Mouse (Mus musculus): ENCODE results near the gene Mmp25. TPM values are rescaled to one million over a fixed set of nuclear protein-coding genes. Genes with fewer than 3 reads are reported as not detected.

Gene Mmp25
- 0.04 TPM in 1 of 2 replicates, not detected in the other for total RNA-seq (2012; rRNA removed)
- total RNA-seq (2014; rRNA removed), result 0.04 TPM in 1 of 2 replicates, not detected in the other
- not detected in 2 replicates for polyA plus RNA-seq (2012; ENCODE audit: insufficient read length, low read depth)

DNA sequence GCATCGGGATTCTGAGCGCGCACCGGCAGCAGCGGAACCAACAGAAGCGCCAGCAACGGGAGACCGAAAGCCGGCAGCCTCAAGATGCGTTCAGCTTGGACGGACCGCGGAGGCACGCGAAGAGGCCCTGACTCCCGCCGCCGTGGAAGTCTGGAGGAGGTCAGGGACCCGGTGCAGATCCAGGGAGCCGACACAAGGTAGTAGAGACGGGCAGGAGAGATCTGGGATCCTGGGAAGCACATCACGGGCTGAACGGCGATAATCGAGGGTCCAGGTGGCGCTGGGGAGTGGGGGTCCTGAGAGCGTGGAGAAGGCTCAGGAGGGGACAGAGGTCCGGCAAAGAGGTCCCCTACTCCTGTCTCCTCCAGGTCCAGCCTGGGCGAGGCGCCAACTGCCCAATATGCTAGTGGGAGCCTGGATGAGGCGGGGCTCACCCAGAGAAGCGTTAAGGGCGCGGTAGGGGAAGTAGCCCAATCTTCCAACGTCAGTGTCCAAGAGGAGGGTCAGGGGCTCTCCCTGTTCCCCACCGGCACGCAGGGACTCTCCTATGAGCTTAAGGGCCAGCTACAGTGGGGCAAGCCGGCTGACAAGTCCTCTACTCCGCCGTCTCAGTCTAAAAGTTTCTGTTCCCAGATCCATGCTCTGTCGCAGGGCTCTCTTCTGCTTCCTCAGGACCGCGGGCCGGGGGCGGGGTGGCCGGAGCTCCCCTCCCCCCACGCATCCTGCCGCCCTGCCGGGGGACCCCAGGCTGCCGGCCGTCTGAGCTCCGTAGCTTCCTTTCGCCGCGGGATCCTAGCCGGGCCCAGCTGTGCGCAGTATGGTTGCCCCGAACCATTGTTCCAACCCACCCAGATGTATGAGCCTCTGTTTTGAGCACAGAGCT, at the start of gene Mmp25:
Gene Mmp25, minus strand, starts transcription at position 665 of the 883 bp plus-strand sequence.
- Histone ChIP-seq H3K27me3 (replicated peaks) (peaks cover 80% of the 10 kb centered on the region), H3K9me3 (replicated peaks; ENCODE audit: low read length) (peaks cover 10% of the 10 kb centered on the region), H3K9ac (ENCODE audit: insufficient read depth, low read depth) (no peak within 1 kb of the TSS), H3K79me2 (replicated peaks; ENCODE audit: control insufficient read depth, extremely low read depth, insufficient read depth, poor library complexity, severe bottlenecking) (no peaks in the 10 kb centered on the region), H3K4me2 (ENCODE audit: insufficient read depth, low read depth, poor library complexity, severe bottlenecking) (peak within 1 kb of the TSS; percentile 16; the same call in 1 of the 2 replicates), H3K27ac (ENCODE audit: insufficient read depth, low read depth) (no peak within 1 kb of the TSS), H3K4me3 (replicated peaks in 1 of 3; ENCODE audit: low read depth in 2 of 3, low read length in 2 of 3, poor library complexity in 1 of 3) (no peak within 1 kb of the TSS), H3K36me3 (replicated peaks in 1 of 2; ENCODE audit: control insufficient read depth in 1 of 2, insufficient read depth in 1 of 2, low read length in 1 of 2) (no peaks in the 10 kb centered on the region), H3K4me1 (ENCODE audit: control insufficient read depth in 1 of 2, insufficient read depth in 2 of 2) (peaks cover 0 to 4% of the 10 kb centered on the region in 2 experiments; a peak in 1 of 4 replicates)
- DNase-seq (ENCODE audit: extremely low read depth), result no peak
- dilution Hi-C loops (cut with MboI; ENCODE audit: extremely low pct_ligation_motif_present, extremely low pct_unique_long_range_greater_than_20kb, low sequenced_read_pairs), result no loop called here
- in situ Hi-C loops (cut with MboI; ENCODE audit: low pct_ligation_motif_present, low pct_unique_long_range_greater_than_20kb, low sequenced_read_pairs), result no loop called here
- TF ChIP-seq ELF1 (IDR thresholded peaks at IDR 0.05; ENCODE audit: low read depth, low read length) (no peak), TBP (conservative IDR thresholded peaks at IDR 0.05; ENCODE audit: low read depth, low read length) (no peak), POLR2A (IDR thresholded peaks at IDR 0.05; ENCODE audit: low read depth, low read length) (no peak), MAX (IDR thresholded peaks at IDR 0.05; ENCODE audit: low read length) (no peak), USF1 (IDR thresholded peaks at IDR 0.05; ENCODE audit: low read depth, low read length) (no peak), PAX5 (IDR thresholded peaks at IDR 0.05; ENCODE audit: low read length) (no peak), POLR2AphosphoS2 (IDR thresholded peaks at IDR 0.05; ENCODE audit: low read depth, low read length) (no peak), MAZ (IDR thresholded peaks at IDR 0.05; ENCODE audit: low read depth, low read length) (no peak), E2F4 (IDR thresholded peaks at IDR 0.05; ENCODE audit: insufficient replicate concordance, low read depth, low read length) (no peak)

DNA sequence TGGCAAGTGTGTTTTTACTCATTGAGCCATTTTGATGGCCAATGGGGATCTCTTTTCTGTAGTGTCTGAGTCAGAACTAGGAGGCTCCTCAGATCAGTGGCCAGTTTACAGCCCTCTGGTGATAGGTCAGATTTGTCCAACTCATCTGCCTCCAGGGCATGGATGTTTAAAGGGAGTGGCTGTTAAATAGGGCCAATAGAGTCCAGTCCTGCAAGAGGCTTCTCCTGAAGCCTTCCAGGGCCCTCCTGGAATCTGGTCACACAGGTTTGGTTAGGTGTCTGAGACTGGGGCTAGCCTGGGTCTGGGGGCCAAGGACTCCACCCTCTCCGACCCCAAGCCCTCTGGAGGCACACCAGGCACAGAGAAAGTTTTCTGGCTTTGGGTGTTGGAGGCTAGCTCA, 49.4 kb upstream of the Mmp25 start:
- no peak for DNase-seq (ENCODE audit: extremely low read depth)
- Histone ChIP-seq H3K79me2 (replicated peaks; ENCODE audit: control insufficient read depth, extremely low read depth, insufficient read depth, poor library complexity, severe bottlenecking) (no peaks in the 10 kb centered on the region), H3K36me3 (replicated peaks in 1 of 2; ENCODE audit: control insufficient read depth in 1 of 2, insufficient read depth in 1 of 2, low read length in 1 of 2) (no peaks in the 10 kb centered on the region), H3K4me3 (replicated peaks in 1 of 3; ENCODE audit: low read depth in 2 of 3, low read length in 2 of 3, poor library complexity in 1 of 3) (no peak overlapping the region), H3K4me1 (ENCODE audit: control insufficient read depth in 1 of 2, insufficient read depth in 2 of 2) (peaks cover 2 to 4% of the 10 kb centered on the region in 2 experiments; a peak in 3 of 4 replicates), H3K9me3 (replicated peaks; ENCODE audit: low read length) (no peaks in the 10 kb centered on the region), H3K9ac (ENCODE audit: insufficient read depth, low read depth) (no peak overlapping the region), H3K27ac (ENCODE audit: insufficient read depth, low read depth) (no peak overlapping the region), H3K27me3 (replicated peaks) (peaks cover 65% of the 10 kb centered on the region), H3K4me2 (ENCODE audit: insufficient read depth, low read depth, poor library complexity, severe bottlenecking) (no peak overlapping the region)
- in situ Hi-C loops (cut with MboI; ENCODE audit: low pct_ligation_motif_present, low pct_unique_long_range_greater_than_20kb, low sequenced_read_pairs) (no loop called here), dilution Hi-C loops (cut with MboI; ENCODE audit: extremely low pct_ligation_motif_present, extremely low pct_unique_long_range_greater_than_20kb, low sequenced_read_pairs) (no loop called here)
- TF ChIP-seq RCOR1 (conservative IDR thresholded peaks at IDR 0.05; ENCODE audit: low read depth, low read length), result no peak
